Mouse (Mus musculus) midbrain, embryonic 11.5 days (tissue): ENCODE measurements around the gene Fgf22. TPM values are rescaled to one million over a fixed set of nuclear protein-coding genes. Genes with fewer than 3 reads are reported as not detected.

Experiments
- ATAC-seq: fragments of 200-750 bp; cut with Nextera tagmentation; 2 replicates; pipeline ENCODE4 v1.8.0; 2017; ENCODE audit warnings: moderate TSS enrichment, moderate library complexity; ENCODE audit not compliant: low FRiP score
- DNase-seq: peaks from one replicate; pipeline ENCODE4 v3.0.0; 2015; ENCODE audit warnings: low spot score; ENCODE audit errors: missing footprints
- H3K27ac ChIP-seq: fragments of 300-500 bp; sonication (generic); 2 replicates; pipeline ENCODE4 v1.5.1; 2014; ENCODE audit warnings: low read depth, low read length
- H3K27me3 ChIP-seq: fragments of 300-500 bp; sonication (generic); 2 replicates; pipeline ENCODE4 v1.6.1; 2014; ENCODE audit warnings: mild to moderate bottlenecking, low read length, moderate library complexity, mixed read lengths; ENCODE audit not compliant: control insufficient read depth, insufficient read depth
- H3K36me3 ChIP-seq: fragments of 300-500 bp; sonication (generic); 2 replicates; pipeline ENCODE4 v1.6.1; 2014; ENCODE audit warnings: mild to moderate bottlenecking, low read length, moderate library complexity, mixed read lengths; ENCODE audit not compliant: control insufficient read depth, insufficient read depth
- H3K4me1 ChIP-seq: fragments of 300-500 bp; sonication (generic); 2 replicates; pipeline ENCODE4 v1.6.1; 2014; ENCODE audit warnings: low read length; ENCODE audit not compliant: control insufficient read depth, insufficient read depth
- H3K4me2 ChIP-seq: fragments of 300-500 bp; sonication (generic); 2 replicates; pipeline ENCODE4 v1.6.1; 2014; ENCODE audit warnings: mild to moderate bottlenecking, moderate library complexity
- H3K4me3 ChIP-seq: fragments of 300-500 bp; sonication (generic); 2 replicates; pipeline ENCODE4 v1.5.1; 2014; ENCODE audit warnings: low read depth, low read length
- H3K9ac ChIP-seq: fragments of 300-500 bp; sonication (generic); 2 replicates; pipeline ENCODE4 v1.6.1; 2014; ENCODE audit warnings: low read length
- H3K9me3 ChIP-seq: fragments of 300-500 bp; sonication (generic); 2 replicates; pipeline ENCODE4 v1.6.1; 2016; ENCODE audit warnings: low read length; ENCODE audit not compliant: control insufficient read depth
- WGBS: fragments of 180-500 bp; shearing (Covaris S2); extraction: QIAGEN DNeasy Blood & Tissue Kit; methylation state at CpG from one replicate; pipeline ENCODE4 v1.1.7; 2014; 5-methylcytosine and 5-hydroxymethylcytosine counted together
- polyA plus RNA-seq: library from polyadenylated mRNA; unstranded; fragments of >200 nt; fragmentation: Nextera tagmentation; extraction: Ambion mirVana; gene quantifications from 2 replicates; pipeline ENCODE4 v1.2.1, GENCODE M21; 2014

The Fgf22 gene
- polyA plus RNA-seq, 1 experiment from 2014 or later = 0.08 TPM

- Histone ChIP-seq H3K27me3 (no peaks in the 10 kb centered on the region), H3K9me3 (no peaks in the 10 kb centered on the region), H3K4me1 (no peaks in the 10 kb centered on the region), H3K27ac (no peak overlapping the region), H3K9ac (no peak overlapping the region), H3K4me2 (no peak overlapping the region), H3K4me3 (no peak overlapping the region), H3K36me3 (no peaks in the 10 kb centered on the region)
- no peak for ATAC-seq
- WGBS = 33% methylated on average over 11 of the region's 11 CpGs
- peak; percentile 90 for DNase-seq
These were observed 28.8 kb upstream of the Fgf22 start for GRCm38 (mm10) chr10:79726090-79726489.

GRCm38 (mm10) chr10:79728323-79729249 is 26.3 kb upstream of the Fgf22 start:
- no peaks in the 10 kb centered on the region for H3K36me3 ChIP-seq
- H3K4me3 ChIP-seq = no peak overlapping the region
- H3K9ac ChIP-seq = no peak overlapping the region
- no peaks in the 10 kb centered on the region for H3K4me1 ChIP-seq
- no peak for ATAC-seq
- H3K27me3 ChIP-seq = no peaks in the 10 kb centered on the region
- no peak overlapping the region for H3K4me2 ChIP-seq
- no peaks in the 10 kb centered on the region for H3K9me3 ChIP-seq
- DNase-seq = no peak
- WGBS = 75% methylated on average over 28 of the region's 28 CpGs
- H3K27ac ChIP-seq = no peak overlapping the region

GRCm38 (mm10) chr10:79729357-79729965 is 25.4 kb upstream of the Fgf22 start:
- Histone ChIP-seq H3K9me3 (no peaks in the 10 kb centered on the region), H3K9ac (no peak overlapping the region), H3K27ac (no peak overlapping the region), H3K4me1 (no peaks in the 10 kb centered on the region), H3K4me3 (no peak overlapping the region), H3K27me3 (no peaks in the 10 kb centered on the region), H3K36me3 (no peaks in the 10 kb centered on the region), H3K4me2 (no peak overlapping the region)
- ATAC-seq (no peak), DNase-seq (no peak)
- 86% methylated on average over 13 of the region's 13 CpGs for WGBS

- ATAC-seq (no peak), DNase-seq (no peak)
- no peaks in the 10 kb centered on the region; the same call in none of the 2 replicates for H3K27me3 ChIP-seq
- WGBS = 100% methylated on average over 1 of the region's 1 CpGs
- no peaks in the 10 kb centered on the region for H3K4me1 ChIP-seq
- peaks cover 6% of the 10 kb centered on the region for H3K36me3 ChIP-seq
- H3K4me3 ChIP-seq = no peak overlapping the region
- H3K27ac ChIP-seq = no peak overlapping the region
- no peak overlapping the region for H3K4me2 ChIP-seq
- no peaks in the 10 kb centered on the region for H3K9me3 ChIP-seq
- no peak overlapping the region for H3K9ac ChIP-seq
These were observed 22.4 kb upstream of the Fgf22 start for GRCm38 (mm10) chr10:79732500-79732899.

GRCm38 (mm10) chr10:79733847-79734246 is 21.0 kb upstream of the Fgf22 start:
- DNase-seq (no peak), ATAC-seq (no peak)
- no peaks in the 10 kb centered on the region for H3K4me1 ChIP-seq
- 94% methylated on average over 15 of the region's 15 CpGs for WGBS
- no peak overlapping the region for H3K9ac ChIP-seq
- H3K4me3 ChIP-seq = no peak overlapping the region
- peaks cover 17% of the 10 kb centered on the region for H3K36me3 ChIP-seq
- no peak overlapping the region for H3K27ac ChIP-seq
- no peaks in the 10 kb centered on the region for H3K9me3 ChIP-seq
- H3K4me2 ChIP-seq = no peak overlapping the region
- H3K27me3 ChIP-seq = no peaks in the 10 kb centered on the region; the same call in none of the 2 replicates

GRCm38 (mm10) chr10:79735361-79735760 is 19.5 kb upstream of the Fgf22 start:
- DNase-seq (no peak), ATAC-seq (0 out of 2 replicates have a peak, but pooled peaks have one; percentile 22)
- Histone ChIP-seq H3K4me2 (peak overlapping the region; percentile 19; the same call in 1 of the 2 replicates), H3K36me3 (peaks cover 32% of the 10 kb centered on the region), H3K27ac (no peak overlapping the region), H3K9ac (no peak overlapping the region), H3K4me1 (no peaks in the 10 kb centered on the region), H3K4me3 (no peak overlapping the region), H3K9me3 (no peaks in the 10 kb centered on the region), H3K27me3 (no peaks in the 10 kb centered on the region; the same call in none of the 2 replicates)
- WGBS = 25% methylated on average over 52 of the region's 52 CpGs

- no peak overlapping the region for H3K4me3 ChIP-seq
- peaks cover 2% of the 10 kb centered on the region; the same call in 1 of the 2 replicates for H3K4me1 ChIP-seq
- H3K9me3 ChIP-seq = no peaks in the 10 kb centered on the region
- ATAC-seq (no peak), DNase-seq (no peak)
- H3K27me3 ChIP-seq = no peaks in the 10 kb centered on the region; the same call in none of the 2 replicates
- no peak overlapping the region for H3K27ac ChIP-seq
- no peak overlapping the region for H3K9ac ChIP-seq
- 89% methylated on average over 10 of the region's 14 CpGs for WGBS
- H3K36me3 ChIP-seq = peaks cover 42% of the 10 kb centered on the region
- no peak overlapping the region for H3K4me2 ChIP-seq
These were observed 18.2 kb upstream of the Fgf22 start for GRCm38 (mm10) chr10:79736706-79737105.

GRCm38 (mm10) chr10:79738259-79738658 is 16.6 kb upstream of the Fgf22 start:
- H3K9ac ChIP-seq = no peak overlapping the region
- no peak overlapping the region for H3K4me3 ChIP-seq
- WGBS = 85% methylated on average over 10 of the region's 10 CpGs
- H3K9me3 ChIP-seq = no peaks in the 10 kb centered on the region
- peaks cover 48% of the 10 kb centered on the region for H3K36me3 ChIP-seq
- no peak overlapping the region for H3K27ac ChIP-seq
- no peak for ATAC-seq
- no peaks in the 10 kb centered on the region; the same call in none of the 2 replicates for H3K27me3 ChIP-seq
- DNase-seq = no peak
- H3K4me2 ChIP-seq = no peak overlapping the region
- peaks cover 2% of the 10 kb centered on the region; the same call in 1 of the 2 replicates for H3K4me1 ChIP-seq

GRCm38 (mm10) chr10:79739234-79739633 is 15.6 kb upstream of the Fgf22 start:
- Histone ChIP-seq H3K36me3 (peaks cover 52% of the 10 kb centered on the region), H3K4me2 (no peak overlapping the region), H3K27ac (no peak overlapping the region), H3K4me1 (peaks cover 2% of the 10 kb centered on the region; the same call in 1 of the 2 replicates), H3K4me3 (no peak overlapping the region), H3K27me3 (no peaks in the 10 kb centered on the region; the same call in none of the 2 replicates), H3K9me3 (no peaks in the 10 kb centered on the region), H3K9ac (no peak overlapping the region)
- DNase-seq = no peak
- no peak for ATAC-seq
- WGBS = 96% methylated on average over 28 of the region's 28 CpGs
